ENCODE assay signal across 8 mouse cellular contexts in genomic region chr5:96375391-96375831, GRCm38 (mm10). TPM values are rescaled to one million over a fixed set of nuclear protein-coding genes. Genes with fewer than 3 reads are reported as not detected.
DNase-seq lines count a peak whose midpoint lies in the region; ATAC-seq and TF ChIP-seq lines count a peak whose summit lies in the region.

No protein-coding gene starts in this region.

- H3K27ac ChIP-seq in lung, embryonic 14.5 days (ENCODE audit: low read depth): peak overlapping the region; percentile 85; the same call in 1 of the 2 replicates
- H3K27ac ChIP-seq in forebrain, embryonic 16.5 days (ENCODE audit: low read length): no peak overlapping the region
- no peak overlapping the region for H3K27ac ChIP-seq in liver, embryonic 13.5 days
- peak overlapping the region; percentile 78; the same call in 1 of the 2 replicates for H3K27ac ChIP-seq in stomach, embryonic 16.5 days (ENCODE audit: low read length)

- DNase-seq in lung, embryonic 14.5 days: peak; percentile 55
- DNase-seq in lung, adult 2 months: no peak
- DNase-seq in liver, embryonic 13.5 days: no peak
- DNase-seq in adrenal gland, postnatal 14 days: no peak
- DNase-seq in spleen, adult 18-20 months: no peak
- DNase-seq in c-Kit-positive CD71-positive TER-119-positive erythroid progenitor cells, embryonic 14.5 days (ENCODE audit: low spot score): no peak

- peak overlapping the region; percentile 68 for H3K4me2 ChIP-seq in lung, embryonic 14.5 days
- H3K4me2 ChIP-seq in forebrain, embryonic 16.5 days (ENCODE audit: low read length): peak overlapping the region; percentile 99
- peak overlapping the region; percentile 56 for H3K4me2 ChIP-seq in liver, embryonic 13.5 days
- peak overlapping the region; percentile 87 for H3K4me2 ChIP-seq in stomach, embryonic 16.5 days (ENCODE audit: low read depth, low read length)

- H3K4me1 ChIP-seq in lung, embryonic 14.5 days (ENCODE audit: insufficient read depth): peaks cover 13% of the 10 kb centered on the region; the same call in 1 of the 2 replicates
- peaks cover 6% of the 10 kb centered on the region for H3K4me1 ChIP-seq in lung, adult 2 months (ENCODE audit: control insufficient read depth, insufficient read depth, low read length)
- peaks cover 18% of the 10 kb centered on the region for H3K4me1 ChIP-seq in forebrain, embryonic 16.5 days (replicated peaks; ENCODE audit: control insufficient read depth, insufficient read depth, low read length)
- H3K4me1 ChIP-seq in liver, embryonic 13.5 days (replicated peaks): 0 out of 2 replicates have a peak, but pooled peaks cover 8% of the 10 kb centered on the region
- H3K4me1 ChIP-seq in stomach, embryonic 16.5 days (ENCODE audit: control insufficient read depth, insufficient read depth, low read length): peaks cover 12% of the 10 kb centered on the region

- H3K9ac ChIP-seq in lung, embryonic 14.5 days: peak overlapping the region; percentile 63
- H3K9ac ChIP-seq in forebrain, embryonic 16.5 days (replicated peaks; ENCODE audit: low read depth, low read length): peak overlapping the region; percentile 66
- H3K9ac ChIP-seq in liver, embryonic 13.5 days: no peak overlapping the region
- peak overlapping the region; percentile 84 for H3K9ac ChIP-seq in stomach, embryonic 16.5 days (ENCODE audit: low read length)

- 0% methylated on average over 5 of the region's 17 CpGs for WGBS in lung, embryonic 14.5 days
- 1% methylated on average over 17 of the region's 17 CpGs for WGBS in lung, adult 2 months
- WGBS in forebrain, embryonic 16.5 days: 0% methylated on average over 8 of the region's 17 CpGs
- 2% methylated on average over 12 of the region's 17 CpGs for WGBS in liver, embryonic 13.5 days (ENCODE audit: insufficient replicate concordance)
- 0% methylated on average over 12 of the region's 17 CpGs for WGBS in stomach, embryonic 16.5 days

- TF ChIP-seq CTCF in lung, embryonic 14.5 days (IDR thresholded peaks at IDR 0.05; ENCODE audit: low read depth): no peak
- TF ChIP-seq CTCF in lung, adult 2 months (IDR thresholded peaks at IDR 0.05; ENCODE audit: insufficient read depth, low read length): no peak

- no peaks in the 10 kb centered on the region for H3K36me3 ChIP-seq in lung, embryonic 14.5 days (ENCODE audit: insufficient read depth)
- no peaks in the 10 kb centered on the region for H3K36me3 ChIP-seq in forebrain, embryonic 16.5 days (ENCODE audit: control insufficient read depth, insufficient read depth)
- no peaks in the 10 kb centered on the region for H3K36me3 ChIP-seq in liver, embryonic 13.5 days
- H3K36me3 ChIP-seq in stomach, embryonic 16.5 days (ENCODE audit: control insufficient read depth, insufficient read depth, low read length): no peaks in the 10 kb centered on the region

- ATAC-seq in lung, embryonic 14.5 days (ENCODE audit: insufficient read depth): peak; percentile 13; the same call in 1 of the 2 replicates
- ATAC-seq in forebrain, embryonic 16.5 days: no peak
- ATAC-seq in liver, embryonic 13.5 days (ENCODE audit: low read depth): no peak
- ATAC-seq in stomach, embryonic 16.5 days (ENCODE audit: insufficient read depth, low FRiP score): no peak

- H3K27me3 ChIP-seq in lung, embryonic 14.5 days (ENCODE audit: insufficient read depth, low read length): no peaks in the 10 kb centered on the region
- H3K27me3 ChIP-seq in forebrain, embryonic 16.5 days (replicated peaks; ENCODE audit: control insufficient read depth, insufficient read depth, low read length): 0 out of 2 replicates have a peak, but pooled peaks cover 2% of the 10 kb centered on the region
- H3K27me3 ChIP-seq in liver, embryonic 13.5 days: peaks cover 56% of the 10 kb centered on the region
- no peaks in the 10 kb centered on the region for H3K27me3 ChIP-seq in stomach, embryonic 16.5 days (ENCODE audit: control insufficient read depth, insufficient read depth, low read length)

- no peak for TF ChIP-seq POLR2A in lung, adult 2 months (IDR thresholded peaks at IDR 0.05; ENCODE audit: borderline replicate concordance, extremely low read depth, low read depth, low read length)

- H3K9me3 ChIP-seq in lung, embryonic 14.5 days (ENCODE audit: low read depth, low read length): no peaks in the 10 kb centered on the region
- no peaks in the 10 kb centered on the region for H3K9me3 ChIP-seq in forebrain, embryonic 16.5 days (ENCODE audit: control insufficient read depth, low read length)
- no peaks in the 10 kb centered on the region for H3K9me3 ChIP-seq in liver, embryonic 13.5 days (replicated peaks)
- no peaks in the 10 kb centered on the region for H3K9me3 ChIP-seq in stomach, embryonic 16.5 days (replicated peaks; ENCODE audit: control insufficient read depth, low read length)

- peak overlapping the region; percentile 65 for H3K4me3 ChIP-seq in lung, embryonic 14.5 days (ENCODE audit: low read depth, low read length)
- H3K4me3 ChIP-seq in lung, adult 2 months (replicated peaks; ENCODE audit: extremely low read depth, low read depth, low read length): no peak overlapping the region
- peak overlapping the region; percentile 71 for H3K4me3 ChIP-seq in forebrain, embryonic 16.5 days (replicated peaks; ENCODE audit: low read length)
- peak overlapping the region; percentile 56 for H3K4me3 ChIP-seq in liver, embryonic 13.5 days (replicated peaks)
- H3K4me3 ChIP-seq in stomach, embryonic 16.5 days (replicated peaks; ENCODE audit: low read length): peak overlapping the region; percentile 74

RNA-seq across cellular contexts. Expression of gene Fras1, which starts 1.7 kb away (rescaled TPM):
- polyA plus RNA-seq in lung, embryonic 14.5 days (2014; fragmentation: Nextera tagmentation; extraction: Ambion mirVana): 30.5 and 34.2 TPM in 2 replicates
- 2.0 and 2.2 TPM in 2 replicates for polyA plus RNA-seq in lung, adult 2 months (2012; rRNA removed)
- polyA plus RNA-seq in forebrain, embryonic 16.5 days (2015; fragmentation: Nextera tagmentation; extraction: Ambion mirVana): 2.8 and 3.4 TPM in 2 replicates
- polyA plus RNA-seq in liver, embryonic 13.5 days (2015; fragmentation: Nextera tagmentation; extraction: Ambion mirVana): 1.2 and 1.7 TPM in 2 replicates
- polyA plus RNA-seq in stomach, embryonic 16.5 days (2015; fragmentation: Nextera tagmentation; extraction: Ambion mirVana): 15.4 and 18.3 TPM in 2 replicates
- total RNA-seq in adrenal gland, postnatal 14 days (2021): 5.9 and 6.4 TPM in 2 replicates

Comparison
In these comparisons a context has a peak if more than half of its experiments do, and no peak if none do; other contexts are left out.
1. H3K27ac ChIP-seq: peak in lung, embryonic 14.5 days (single experiment) and stomach, embryonic 16.5 days (single experiment); none in forebrain, embryonic 16.5 days (single experiment) and liver, embryonic 13.5 days (single experiment).
2. Peak in every context shown above with its lines, with median percentiles within 50 percentile points of each other: H3K4me2 ChIP-seq.